In genomic region chr15:27884347-27885250, GRCm38 (mm10) we compare ENCODE assay signal across 9 mouse cellular contexts.
A peak's percentile ranks its signal among the peaks of the same experiment; 100 is the strongest.
DNase-seq lines count a peak whose midpoint lies in the region; ATAC-seq and TF ChIP-seq lines count a peak whose summit lies in the region.
"Had no signal": no experiment of that assay in that cellular context is flagged by ENCODE, and none has a peak within 500 bp of the region (broad histone marks: within the 10 kb centered on the region; RNA-seq: fewer than 3 reads in every experiment).

No protein-coding gene starts in this region.

- peak; percentile 83 for DNase-seq in MEL (ENCODE audit: low read depth, low spot score)
- peak; percentile 70 for DNase-seq in cerebellum, adult 11 months
- DNase-seq in hindbrain, embryonic 10.5 days (ENCODE audit: low spot score), result peak; percentile 75
- peak; percentile 64 to 83 for DNase-seq in layer of hippocampus, adult 2 months (ENCODE audit: low spot score in 2 of 2)
- peak; percentile 93 for DNase-seq in lung, embryonic 14.5 days
- DNase-seq in ovary, adult 18-20 months (ENCODE audit: low spot score), result peak; percentile 23
- peak; percentile 83 for DNase-seq in thymus, adult 2 months

- no peak overlapping the region for H3K4me3 ChIP-seq in MEL (ENCODE audit: control insufficient read depth in 1 of 2, insufficient read depth in 1 of 2, low read depth in 2 of 2, low read length in 2 of 2)
- no peak overlapping the region for H3K4me3 ChIP-seq in forebrain, embryonic 15.5 days
- H3K4me3 ChIP-seq in hindbrain, embryonic 10.5 days, result no peak overlapping the region
- no peak overlapping the region for H3K4me3 ChIP-seq in layer of hippocampus, adult 2 months
- no peak overlapping the region for H3K4me3 ChIP-seq in lung, embryonic 14.5 days (ENCODE audit: low read depth, low read length)
- H3K4me3 ChIP-seq in thymus, adult 2 months (ENCODE audit: control insufficient read depth, insufficient read depth, low read length), result no peak overlapping the region
- H3K4me3 ChIP-seq: limb, embryonic 15.5 days had no signal

- H3K27ac ChIP-seq in MEL (ENCODE audit: control insufficient read depth, low read depth, low read length), result no peak overlapping the region
- H3K27ac ChIP-seq in forebrain, embryonic 15.5 days (replicated peaks), result peak overlapping the region; percentile 21; the same call in 1 of the 2 replicates
- no peak overlapping the region for H3K27ac ChIP-seq in hindbrain, embryonic 10.5 days
- peak overlapping the region; percentile 50 for H3K27ac ChIP-seq in layer of hippocampus, adult 2 months
- H3K27ac ChIP-seq in lung, embryonic 14.5 days (ENCODE audit: low read depth), result no peak overlapping the region
- no peak overlapping the region for H3K27ac ChIP-seq in thymus, adult 2 months (ENCODE audit: control insufficient read depth, insufficient read depth, low read length)
- H3K27ac ChIP-seq: limb, embryonic 15.5 days had no signal

- H3K9ac ChIP-seq in MEL (ENCODE audit: control insufficient read depth, low read depth, low read length, poor library complexity, severe bottlenecking), result no peak overlapping the region
- no peak overlapping the region for H3K9ac ChIP-seq in forebrain, embryonic 15.5 days (replicated peaks)
- no peak overlapping the region for H3K9ac ChIP-seq in lung, embryonic 14.5 days
- H3K9ac ChIP-seq: limb, embryonic 15.5 days had no signal

- H3K27me3 ChIP-seq in MEL (ENCODE audit: control insufficient read depth in 1 of 2, insufficient read depth in 2 of 2, low read length in 2 of 2), result no peaks in the 10 kb centered on the region
- no peaks in the 10 kb centered on the region for H3K27me3 ChIP-seq in forebrain, embryonic 15.5 days
- H3K27me3 ChIP-seq in hindbrain, embryonic 10.5 days (ENCODE audit: insufficient read depth, poor library complexity, severe bottlenecking), result no peaks in the 10 kb centered on the region
- no peaks in the 10 kb centered on the region for H3K27me3 ChIP-seq in lung, embryonic 14.5 days (ENCODE audit: insufficient read depth, low read length)
- H3K27me3 ChIP-seq in thymus, adult 2 months (ENCODE audit: control insufficient read depth, insufficient read depth, low read length), result no peaks in the 10 kb centered on the region
- H3K27me3 ChIP-seq: limb, embryonic 15.5 days had no signal

- peak; percentile 82 to 96 (median 94) for TF ChIP-seq CTCF in MEL (IDR thresholded peaks at IDR 0.05 in 2 of 3, conservative IDR thresholded peaks at IDR 0.05 in 1 of 3; ENCODE audit: control insufficient read depth in 1 of 3, insufficient read depth in 1 of 3, low read depth in 2 of 3, low read length in 3 of 3, poor library complexity in 1 of 3, severe bottlenecking in 1 of 3)
- peak; percentile 88 for TF ChIP-seq CTCF in layer of hippocampus, adult 2 months (conservative IDR thresholded peaks at IDR 0.05)
- TF ChIP-seq CTCF in lung, embryonic 14.5 days (IDR thresholded peaks at IDR 0.05; ENCODE audit: low read depth), result peak; percentile 90
- no peak for TF ChIP-seq CTCF in thymus, adult 2 months (IDR thresholded peaks at IDR 0.05; ENCODE audit: borderline replicate concordance, control insufficient read depth, extremely low read depth, insufficient read depth, low read length, poor library complexity)

- H3K79me2 ChIP-seq in MEL (ENCODE audit: control insufficient read depth, insufficient read depth, low read length, poor library complexity), result no peaks in the 10 kb centered on the region

- TF ChIP-seq POLR2A in MEL (IDR thresholded peaks at IDR 0.05; ENCODE audit: control insufficient read depth in 1 of 2, insufficient read depth in 1 of 2, low read depth in 1 of 2, low read length in 2 of 2, poor library complexity in 1 of 2), result no peak
- no peak for TF ChIP-seq POLR2A in thymus, adult 2 months (IDR thresholded peaks at IDR 0.05; ENCODE audit: control insufficient read depth, extremely low read depth, insufficient read depth, low read length, poor library complexity)

- no peaks in the 10 kb centered on the region for H3K36me3 ChIP-seq in MEL (ENCODE audit: control insufficient read depth in 1 of 2, insufficient read depth in 2 of 2, low read length in 2 of 2)
- peaks cover 24% of the 10 kb centered on the region for H3K36me3 ChIP-seq in forebrain, embryonic 15.5 days
- H3K36me3 ChIP-seq in hindbrain, embryonic 10.5 days, result peaks cover 83% of the 10 kb centered on the region
- peaks cover 50% of the 10 kb centered on the region for H3K36me3 ChIP-seq in lung, embryonic 14.5 days (ENCODE audit: insufficient read depth)
- H3K36me3 ChIP-seq in thymus, adult 2 months (ENCODE audit: control insufficient read depth, insufficient read depth, low read length), result no peaks in the 10 kb centered on the region

- TF ChIP-seq RAD21 in MEL (IDR thresholded peaks at IDR 0.05; ENCODE audit: low read depth, low read length), result peak; percentile 84

- H3K9me3 ChIP-seq in MEL (replicated peaks; ENCODE audit: insufficient read depth, low read length), result no peaks in the 10 kb centered on the region
- H3K9me3 ChIP-seq in forebrain, embryonic 15.5 days, result no peaks in the 10 kb centered on the region
- H3K9me3 ChIP-seq in hindbrain, embryonic 10.5 days, result no peaks in the 10 kb centered on the region
- H3K9me3 ChIP-seq in lung, embryonic 14.5 days (ENCODE audit: low read depth, low read length), result no peaks in the 10 kb centered on the region
- H3K9me3 ChIP-seq: limb, embryonic 15.5 days had no signal

- TF ChIP-seq EP300 in MEL (IDR thresholded peaks at IDR 0.05; ENCODE audit: low read depth in 1 of 2, low read length in 2 of 2), result no peak

- H3K4me1 ChIP-seq in MEL (ENCODE audit: control insufficient read depth in 1 of 2, insufficient read depth in 2 of 2, low read length in 2 of 2), result no peaks in the 10 kb centered on the region
- peaks cover 5% of the 10 kb centered on the region; the same call in 1 of the 2 replicates for H3K4me1 ChIP-seq in forebrain, embryonic 15.5 days
- no peaks in the 10 kb centered on the region for H3K4me1 ChIP-seq in hindbrain, embryonic 10.5 days (replicated peaks)
- H3K4me1 ChIP-seq in lung, embryonic 14.5 days (ENCODE audit: insufficient read depth), result no peaks in the 10 kb centered on the region
- H3K4me1 ChIP-seq in thymus, adult 2 months (replicated peaks; ENCODE audit: control insufficient read depth, insufficient read depth, low read length), result peaks cover 32% of the 10 kb centered on the region

- ATAC-seq in forebrain, embryonic 15.5 days (replicated peaks), result peak; percentile 80
- peak; percentile 75; the same call in 1 of the 2 replicates for ATAC-seq in lung, embryonic 14.5 days (ENCODE audit: insufficient read depth)

- no peak overlapping the region for H3K4me2 ChIP-seq in forebrain, embryonic 15.5 days (replicated peaks)
- no peak overlapping the region for H3K4me2 ChIP-seq in lung, embryonic 14.5 days
- H3K4me2 ChIP-seq: limb, embryonic 15.5 days had no signal

- 71% methylated on average over 17 of the region's 17 CpGs for WGBS in forebrain, embryonic 15.5 days
- WGBS in hindbrain, embryonic 10.5 days, result 78% methylated on average over 17 of the region's 17 CpGs
- WGBS in lung, embryonic 14.5 days, result 69% methylated on average over 17 of the region's 17 CpGs
- WGBS in thymus, adult 2 months, result 75% methylated on average over 17 of the region's 17 CpGs

TF ChIP-seq in MEL, 35 proteins besides CTCF, POLR2A, EP300 and RAD21:
- TF ChIP-seq ZC3H11A (IDR thresholded peaks at IDR 0.05; ENCODE audit: low read depth, low read length), result peak; percentile 81
- TF ChIP-seq TAL1 (IDR thresholded peaks at IDR 0.05; ENCODE audit: low read length), result no peak
- no peak for TF ChIP-seq ZNF384 (IDR thresholded peaks at IDR 0.05; ENCODE audit: low read depth, low read length)
- no peak for TF ChIP-seq ETS1 (IDR thresholded peaks at IDR 0.05; ENCODE audit: low read depth, low read length)
- no peak for TF ChIP-seq BHLHE40 (IDR thresholded peaks at IDR 0.05; ENCODE audit: borderline replicate concordance, low read depth, low read length)
- no peak for TF ChIP-seq MYC (IDR thresholded peaks at IDR 0.05; ENCODE audit: low read depth, low read length)
- TF ChIP-seq MXI1 (IDR thresholded peaks at IDR 0.05; ENCODE audit: low read depth, low read length), result no peak
- TF ChIP-seq RCOR1 (IDR thresholded peaks at IDR 0.05; ENCODE audit: low read depth, low read length), result no peak
- TF ChIP-seq JUND (IDR thresholded peaks at IDR 0.05; ENCODE audit: low read depth, low read length), result no peak
- TF ChIP-seq SMC3 (IDR thresholded peaks at IDR 0.05; ENCODE audit: low read depth, low read length), result peak; percentile 91

Comparison
In these comparisons a context has a peak if more than half of its experiments do, and no peak if none do; other contexts are left out.
1. DNase-seq: peak in every context shown above with its lines; median percentile 93 in lung, embryonic 14.5 days; 83 in MEL; 83 in thymus, adult 2 months; 75 in hindbrain, embryonic 10.5 days; 74 in layer of hippocampus, adult 2 months; 70 in cerebellum, adult 11 months; 23 in ovary, adult 18-20 months.
2. H3K27ac ChIP-seq: peak in forebrain, embryonic 15.5 days (single experiment) and layer of hippocampus, adult 2 months (single experiment); none in MEL (single experiment), hindbrain, embryonic 10.5 days (single experiment), lung, embryonic 14.5 days (single experiment) and thymus, adult 2 months (single experiment).